Mouse (Mus musculus): ENCODE results near the gene Rbm20.

Rbm20 gene

DNA sequence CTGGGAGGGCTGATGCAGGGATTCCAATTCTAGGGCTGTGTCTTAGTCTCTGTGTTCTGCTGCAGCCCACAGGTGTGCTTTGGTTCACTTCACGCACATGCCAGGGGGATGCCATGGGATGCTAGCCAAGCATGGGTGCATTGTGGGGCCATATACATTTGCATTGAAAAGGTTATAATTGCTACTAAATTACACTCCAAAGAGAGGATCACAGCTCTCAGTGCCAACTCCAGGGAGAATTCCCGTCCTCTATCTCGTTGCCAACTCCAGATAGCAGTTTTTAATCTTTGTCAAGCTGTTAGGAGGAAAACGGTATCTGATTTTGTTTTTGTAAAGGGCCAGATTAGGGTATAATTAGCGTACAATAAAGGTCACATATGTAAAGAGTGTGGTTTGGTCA is 178.7 kb downstream of the Rbm20 start:
- DNase-seq = no peak

DNA sequence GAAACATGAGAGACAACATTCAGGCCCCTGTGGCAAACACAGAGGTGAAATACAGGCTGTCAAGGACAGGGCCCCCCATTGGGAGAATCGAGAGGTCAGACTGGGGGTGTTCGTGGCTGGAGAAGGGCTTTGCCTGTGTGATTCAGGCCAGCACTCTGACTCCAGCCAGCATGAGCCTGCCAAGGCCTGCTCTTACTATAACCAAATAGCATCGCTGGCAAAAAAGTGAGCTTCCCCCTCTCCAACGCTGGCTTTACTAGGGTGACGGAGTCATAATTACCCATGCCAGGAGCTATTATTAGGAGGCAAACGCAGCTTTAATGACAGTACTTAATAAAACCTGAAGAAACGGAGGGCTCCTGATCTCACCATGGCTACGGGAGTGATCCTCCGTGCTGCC is 179.7 kb downstream of the Rbm20 start:
- no peak for DNase-seq

DNA sequence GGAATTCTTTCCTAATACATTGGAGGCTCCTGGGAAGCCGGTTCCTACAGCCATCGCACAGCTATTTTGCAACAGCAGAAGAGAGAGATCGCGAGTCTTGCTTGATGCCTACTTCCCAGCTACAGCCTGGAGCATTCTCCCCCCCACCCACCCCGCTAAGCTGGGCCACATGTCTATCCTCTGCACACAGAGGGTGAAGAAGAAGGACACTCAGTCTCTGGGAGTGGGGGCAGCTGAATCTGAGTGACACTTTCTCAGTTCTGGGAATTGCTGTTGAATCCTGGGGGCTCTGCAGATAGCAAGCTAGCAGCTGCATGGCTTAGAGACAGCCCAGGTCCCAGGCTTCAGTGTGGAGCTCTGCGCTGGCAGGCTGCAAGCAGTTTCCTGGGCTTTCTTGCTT is 180.9 kb downstream of the Rbm20 start:
- no peak for DNase-seq

DNA sequence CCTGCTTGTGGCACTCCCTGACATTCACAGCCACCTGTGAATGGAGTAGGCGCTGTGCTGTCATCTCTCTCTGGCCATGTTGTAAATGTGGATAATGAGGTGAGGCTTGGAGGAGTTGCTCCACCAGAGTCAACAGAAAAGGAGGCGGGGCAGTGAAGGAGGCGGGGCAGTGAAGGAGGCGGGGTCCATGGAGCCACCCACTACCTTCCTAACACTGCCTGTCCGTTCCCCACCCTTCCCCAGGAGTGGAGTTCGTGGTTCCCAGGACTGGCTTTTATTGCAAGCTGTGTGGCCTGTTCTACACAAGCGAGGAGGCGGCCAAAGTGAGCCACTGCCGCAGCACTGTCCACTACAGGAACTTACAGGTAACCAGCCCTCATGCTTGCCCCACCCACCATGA is 182.0 kb downstream of the Rbm20 start:
- DNase-seq = no peak

GRCm38 (mm10) chr19:53859593-53859992 is 182.5 kb downstream of the Rbm20 start:
- no peak for DNase-seq

DNA sequence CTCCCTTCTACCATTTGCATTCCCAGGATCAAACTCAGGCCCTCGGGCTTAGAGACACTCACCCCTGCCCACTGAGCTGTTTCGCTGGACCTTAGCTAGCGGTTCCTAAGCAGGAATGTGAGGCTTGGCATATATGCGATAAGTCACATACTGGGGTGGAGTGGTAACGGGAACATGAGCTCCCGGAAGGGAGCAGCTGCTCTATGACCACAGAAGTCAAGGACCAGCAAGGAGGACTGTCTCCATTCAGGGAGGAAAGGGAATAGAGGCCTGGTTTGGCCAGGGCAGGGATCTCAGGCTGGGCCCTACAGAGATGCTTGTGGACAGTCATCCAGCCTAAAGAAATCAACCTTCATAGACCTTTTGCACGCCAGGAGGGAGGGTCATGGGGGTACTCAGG is 184.2 kb downstream of the Rbm20 start:
- no peak for DNase-seq

DNA sequence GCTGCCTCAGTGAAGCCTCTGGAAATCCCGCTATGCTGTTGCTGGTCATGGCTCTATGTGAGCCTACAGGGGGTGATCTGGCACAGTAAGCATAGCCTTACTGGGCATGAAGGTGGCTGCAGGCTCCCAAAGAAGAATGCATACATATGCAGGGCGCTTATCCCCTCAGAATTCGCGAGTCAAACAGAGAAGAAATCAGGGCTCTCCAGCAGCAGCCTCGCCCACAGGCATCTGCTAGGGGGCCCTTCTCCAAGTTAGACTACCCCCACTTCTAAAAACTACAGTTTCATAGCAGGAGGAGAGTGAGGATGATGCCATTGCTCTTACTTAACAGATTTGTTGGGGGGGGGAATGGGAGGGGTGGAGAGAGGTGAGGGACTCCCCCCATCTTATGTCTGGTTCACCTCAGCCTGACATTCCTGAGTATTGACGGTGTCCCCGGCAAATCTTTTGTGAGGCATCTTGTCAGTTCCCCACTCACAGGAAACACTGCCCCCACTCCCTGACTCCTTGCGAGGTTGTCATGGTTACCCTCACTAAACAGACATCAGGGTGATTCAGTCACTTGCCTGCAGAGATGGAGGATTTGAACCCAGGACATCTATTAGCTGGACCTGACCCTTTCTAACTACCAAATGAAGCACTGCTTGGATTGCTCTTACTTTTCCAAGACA is 185.6 kb downstream of the Rbm20 start:
- no peak for DNase-seq

DNA sequence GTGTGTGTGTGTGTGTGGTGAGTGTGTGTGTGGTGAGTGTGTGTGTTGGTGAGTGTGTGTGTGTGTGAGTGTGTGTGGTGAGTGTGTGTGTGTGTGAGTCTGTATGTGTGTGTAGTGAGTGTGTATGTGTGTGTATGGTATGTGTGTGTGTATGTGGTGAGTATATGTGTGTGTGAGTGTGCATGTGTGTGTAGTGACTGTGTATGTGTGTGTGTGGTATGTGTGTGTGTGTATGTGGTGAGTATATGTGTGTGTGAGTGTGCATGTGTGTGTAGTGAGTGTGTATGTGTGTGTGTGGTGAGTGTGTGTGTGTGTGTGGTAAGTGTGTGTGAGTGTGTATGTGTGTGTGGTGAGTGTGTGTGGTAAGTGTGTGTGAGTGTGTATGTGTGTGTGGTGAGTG is 190.1 kb downstream of the Rbm20 start:
- DNase-seq = no peak

- DNase-seq = no peak
Observed at GRCm38 (mm10) chr19:53868125-53868524, 191.0 kb downstream of the Rbm20 start.

- DNase-seq = no peak
Observed at GRCm38 (mm10) chr19:53868796-53869195, 191.7 kb downstream of the Rbm20 start.

- DNase-seq = no peak
Observed at GRCm38 (mm10) chr19:53869427-53870385, 192.6 kb downstream of the Rbm20 start.

GRCm38 (mm10) chr19:53870568-53870967 is 193.5 kb downstream of the Rbm20 start:
- DNase-seq = no peak

GRCm38 (mm10) chr19:53871502-53871901 is 194.4 kb downstream of the Rbm20 start:
- DNase-seq = no peak

- DNase-seq = no peak
Observed at GRCm38 (mm10) chr19:53872994-53873713, 196.0 kb downstream of the Rbm20 start.

DNA sequence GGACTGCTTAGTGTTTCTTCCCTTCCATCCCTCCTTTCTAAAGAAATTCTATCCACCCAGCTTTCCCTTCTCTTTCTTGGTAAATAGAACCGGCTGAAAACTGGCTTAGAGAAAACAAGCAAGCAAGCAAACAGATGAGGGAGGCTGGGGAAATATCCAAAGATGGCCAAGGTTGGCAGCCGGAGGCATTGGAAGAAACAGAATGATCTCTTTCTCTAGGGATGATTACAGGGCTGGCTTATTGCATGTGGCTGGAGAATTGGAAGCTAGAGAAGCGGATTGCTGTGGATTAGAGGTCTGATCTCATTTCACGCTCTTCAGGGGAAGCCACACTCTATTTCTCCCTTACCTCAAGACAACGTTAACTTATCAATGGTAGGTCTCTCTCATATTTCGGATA is 198.1 kb downstream of the Rbm20 start:
- no peak for DNase-seq

- no peak for DNase-seq
Observed at GRCm38 (mm10) chr19:53877779-53878178, 200.7 kb downstream of the Rbm20 start.

DNA sequence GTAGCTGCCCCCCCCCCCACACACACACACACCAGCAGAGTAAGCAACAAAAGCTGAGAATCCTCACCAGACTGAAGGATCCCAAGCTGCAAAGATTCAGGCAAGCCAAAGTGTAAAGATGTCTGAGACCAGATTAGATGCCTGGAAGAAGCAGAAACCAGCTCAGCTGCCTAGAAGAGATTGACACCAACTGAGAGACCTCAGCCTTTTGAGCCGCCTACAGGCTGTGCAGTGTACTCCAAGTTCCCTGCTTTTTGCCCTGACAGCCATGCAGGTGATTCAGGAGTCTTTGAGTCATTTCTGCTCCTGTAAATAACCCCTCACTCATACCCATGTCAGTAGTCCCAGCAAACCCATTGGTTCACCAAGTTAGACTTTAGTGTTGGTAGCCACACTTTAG is 203.4 kb downstream of the Rbm20 start:
- DNase-seq = no peak

DNA sequence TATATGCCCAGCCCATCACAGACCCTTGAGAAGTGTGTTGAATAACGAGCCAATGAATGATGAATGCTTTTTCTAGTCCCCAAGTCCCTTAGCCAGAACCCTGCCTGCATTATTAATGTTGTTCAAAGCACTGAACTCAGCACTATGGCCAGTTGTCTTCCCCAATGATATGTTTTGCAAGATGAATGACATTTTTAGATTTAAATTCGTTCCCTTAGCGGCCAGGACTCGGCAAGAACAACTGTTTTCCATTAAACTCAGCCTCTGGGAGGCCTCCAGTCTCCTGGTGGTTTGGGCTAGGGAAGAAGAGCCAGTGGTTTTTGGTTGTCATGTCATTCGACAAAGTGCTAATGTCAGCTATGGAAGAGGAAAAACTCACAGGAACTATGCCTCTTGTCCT is 204.7 kb downstream of the Rbm20 start:
- DNase-seq = no peak

DNA sequence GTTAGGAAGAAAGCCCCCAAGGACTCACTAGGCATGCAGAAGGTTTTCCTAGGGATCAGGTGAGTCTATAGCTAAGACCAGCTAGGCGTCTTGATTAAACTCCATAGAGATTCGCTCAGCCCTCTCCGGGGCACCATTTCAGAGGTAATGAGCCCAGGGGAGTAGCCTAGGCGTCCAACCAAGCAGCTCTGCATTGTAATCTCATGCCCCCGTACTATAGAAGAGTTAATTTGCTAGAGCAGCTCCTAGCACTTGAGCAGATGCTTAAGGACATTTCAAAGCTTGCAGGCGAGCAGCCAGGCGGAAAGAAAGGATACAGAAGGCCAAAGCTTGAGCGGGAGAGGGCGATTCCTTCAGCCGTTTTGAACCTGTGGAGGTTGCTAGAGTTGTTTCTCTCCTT is 208.3 kb downstream of the Rbm20 start:
- no peak for DNase-seq

- DNase-seq = peak; percentile 41 to 65
Observed at GRCm38 (mm10) chr19:53886576-53887370, 209.7 kb downstream of the Rbm20 start.

GRCm38 (mm10) chr19:53887822-53888221 is 210.7 kb downstream of the Rbm20 start:
- no peak for DNase-seq

GRCm38 (mm10) chr19:53888331-53888730 is 211.2 kb downstream of the Rbm20 start:
- no peak for DNase-seq

DNA sequence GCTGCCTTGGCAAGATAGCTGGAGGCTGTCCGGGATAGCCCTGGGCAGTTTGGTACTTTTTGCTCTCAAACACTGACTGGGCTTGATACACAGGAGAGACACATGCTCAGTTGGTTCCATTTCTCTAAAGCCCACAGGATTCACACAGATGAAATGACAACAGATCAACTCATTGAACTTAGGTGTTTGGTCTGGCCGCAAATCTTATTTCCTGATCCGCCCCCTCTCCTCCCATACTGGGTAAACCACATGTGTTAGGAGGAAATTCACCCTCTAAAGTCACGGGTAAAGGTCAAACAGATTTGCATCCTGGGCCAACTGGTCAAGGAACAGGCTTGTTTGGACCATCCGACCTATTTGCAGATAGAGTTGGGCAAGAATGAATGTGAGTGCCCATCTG is 212.4 kb downstream of the Rbm20 start:
- peak in 1 of 2 experiments; percentile 52 for DNase-seq

Data from thymus, adult 18-20 months (tissue).